Mouse (Mus musculus) T-helper 17 cell (primary cell): Measurements from ENCODE around the gene Clybl.

ENCODE experiments used
- in situ Hi-C, 2 experiments: fragments of 300-600 bp; cut with MboI, MseI; formaldehyde crosslinking; loops; 1 replicate in 1 of 2; 2 replicates in 1 of 2; pipeline ENCODE4 v1.15.1; 2025; ENCODE audit warnings: high pct_unique_total_duplicates in 2 of 2

Clybl gene

GRCm38 (mm10) chr14:122380896-122381845 is 199.7 kb downstream of the Clybl start:
- in situ Hi-C loops = loop anchor here in 1 of 2 experiments (25.0 kb wide), 1 partner anchor 931 kb away; no protein-coding TSS in a partner anchor

GRCm38 (mm10) chr14:122382281-122382680 is 200.8 kb downstream of the Clybl start:
- in situ Hi-C loops = loop anchor here in 1 of 2 experiments (25.0 kb wide), 1 partner anchor 930 kb away; no protein-coding TSS in a partner anchor

- in situ Hi-C loops = loop anchor here in 1 of 2 experiments (25.0 kb wide), 1 partner anchor 928 kb away; no protein-coding TSS in a partner anchor
These were observed 202.4 kb downstream of the Clybl start for GRCm38 (mm10) chr14:122383931-122384330.

- in situ Hi-C loops = loop anchor here in 1 of 2 experiments (25.0 kb wide), 1 partner anchor 928 kb away; no protein-coding TSS in a partner anchor
These were observed 203.1 kb downstream of the Clybl start for GRCm38 (mm10) chr14:122384447-122385237.

GRCm38 (mm10) chr14:122385238-122385534 is 203.7 kb downstream of the Clybl start:
- in situ Hi-C loops = loop anchor here in 1 of 2 experiments (25.0 kb wide), 1 partner anchor 927 kb away; no protein-coding TSS in a partner anchor

- in situ Hi-C loops = loop anchor here in 1 of 2 experiments (25.0 kb wide), 1 partner anchor 927 kb away; no protein-coding TSS in a partner anchor
These were observed 204.3 kb downstream of the Clybl start for GRCm38 (mm10) chr14:122385758-122386157.

- in situ Hi-C loops = loop anchor here in 1 of 2 experiments (25.0 kb wide), 1 partner anchor 926 kb away; no protein-coding TSS in a partner anchor
These were observed 205.0 kb downstream of the Clybl start for GRCm38 (mm10) chr14:122386281-122387130.

- in situ Hi-C loops = loop anchor here in 1 of 2 experiments (25.0 kb wide), 1 partner anchor 925 kb away; no protein-coding TSS in a partner anchor
These were observed 206.3 kb downstream of the Clybl start for GRCm38 (mm10) chr14:122387781-122388180.

- in situ Hi-C loops = loop anchor here in 1 of 2 experiments (25.0 kb wide), 1 partner anchor 924 kb away; no protein-coding TSS in a partner anchor
These were observed 207.0 kb downstream of the Clybl start for GRCm38 (mm10) chr14:122388431-122389031.

- in situ Hi-C loops = loop anchor here in 1 of 2 experiments (10.0 to 25.0 kb wide), 2 partner anchors 315 to 922 kb away; no protein-coding TSS in a partner anchor
These were observed 208.3 kb downstream of the Clybl start for GRCm38 (mm10) chr14:122389684-122390370.

GRCm38 (mm10) chr14:122390935-122391334 is 209.4 kb downstream of the Clybl start:
- in situ Hi-C loops = loop anchor here in 1 of 2 experiments (10.0 to 25.0 kb wide), 2 partner anchors 316 to 921 kb away; no protein-coding TSS in a partner anchor

GRCm38 (mm10) chr14:122393119-122393518 is 211.6 kb downstream of the Clybl start:
- in situ Hi-C loops = loop anchor here in 1 of 2 experiments (10.0 to 25.0 kb wide), 2 partner anchors 318 to 919 kb away; no protein-coding TSS in a partner anchor

- in situ Hi-C loops = loop anchor here in 1 of 2 experiments (10.0 to 25.0 kb wide), 2 partner anchors 324 to 914 kb away; no protein-coding TSS in a partner anchor
These were observed 217.2 kb downstream of the Clybl start for GRCm38 (mm10) chr14:122398676-122399075.

- in situ Hi-C loops = loop anchor here in 1 of 2 experiments (10.0 to 25.0 kb wide), 2 partner anchors 325 to 912 kb away; no protein-coding TSS in a partner anchor
These were observed 218.4 kb downstream of the Clybl start for GRCm38 (mm10) chr14:122399906-122400305.

- in situ Hi-C loops = no loop called here
These were observed 220.4 kb downstream of the Clybl start for GRCm38 (mm10) chr14:122401886-122402285.

GRCm38 (mm10) chr14:122402716-122403258 is 221.3 kb downstream of the Clybl start:
- in situ Hi-C loops = no loop called here

GRCm38 (mm10) chr14:122403422-122403940 is 222.0 kb downstream of the Clybl start:
- in situ Hi-C loops = no loop called here

- in situ Hi-C loops = no loop called here
These were observed 223.2 kb downstream of the Clybl start for GRCm38 (mm10) chr14:122404596-122405154.
